Mouse (Mus musculus) megakaryocyte-erythroid progenitor cell, adult 5-6 weeks (primary cell): ENCODE data around the gene Hltf. TPM values are rescaled to one million over a fixed set of nuclear protein-coding genes. Genes with fewer than 3 reads are reported as not detected.
"Not testable (repeated sequence)": the region's sequence is repeated elsewhere in the genome, so short reads cannot be mapped to it uniquely, and the experiment has no call there.

Experiments used
- ATAC-seq: replicated peaks from 2 replicates; pipeline ENCODE4 v1.8.0; 2016; ENCODE audit warnings: mild to moderate bottlenecking, inconsistent platforms; ENCODE audit not compliant: severe bottlenecking, poor library complexity, low FRiP score, low TSS enrichment
- total RNA-seq, 2 experiments: library from RNA; stranded (forward) in 1 of 2; stranded (reverse) in 1 of 2; fragments of 200-1000, 215-1000 nt in 1 of 2; fragments of >200 nt in 1 of 2; fragmentation: Nextera tagmentation in 1 of 2; gene quantifications; 2 replicates each; pipeline ENCODE4 v1.2.3; 2014 to 2017

Gene Hltf
- total RNA-seq, 2 experiments from 2014 or later = 31.0 to 46.3 TPM

- no peak for ATAC-seq
These were observed 24.6 kb downstream of the Hltf start for GRCm38 (mm10) chr3:20082161-20082560.

- ATAC-seq = no peak
These were observed 46.2 kb downstream of the Hltf start for GRCm38 (mm10) chr3:20103830-20104229.

GRCm38 (mm10) chr3:20104318-20104717 is 46.7 kb downstream of the Hltf start:
- ATAC-seq = peak; percentile 81

GRCm38 (mm10) chr3:20104776-20105175 is 47.2 kb downstream of the Hltf start:
- ATAC-seq = peak; percentile 68

- no peak for ATAC-seq
These were observed 51.3 kb downstream of the Hltf start for GRCm38 (mm10) chr3:20108881-20109280.

- no peak for ATAC-seq
These were observed 54.3 kb downstream of the Hltf start for GRCm38 (mm10) chr3:20111913-20112312.

- no peak for ATAC-seq
These were observed 61.5 kb downstream of the Hltf start for GRCm38 (mm10) chr3:20119044-20119591.

- ATAC-seq = no peak
These were observed 62.2 kb downstream of the Hltf start for GRCm38 (mm10) chr3:20119686-20120244.

GRCm38 (mm10) chr3:20121582-20121981 is 64.0 kb downstream of the Hltf start:
- ATAC-seq = not testable (repeated sequence)

GRCm38 (mm10) chr3:20125604-20126003 is 68.0 kb downstream of the Hltf start:
- no peak for ATAC-seq

GRCm38 (mm10) chr3:20127047-20127595 is 69.5 kb downstream of the Hltf start:
- ATAC-seq = peak; percentile 68

- ATAC-seq = no peak
These were observed 71.9 kb downstream of the Hltf start for GRCm38 (mm10) chr3:20129491-20129890.

GRCm38 (mm10) chr3:20130456-20131349 is 73.1 kb downstream of the Hltf start:
- no peak; the same call in 1 of the 2 replicates for ATAC-seq

GRCm38 (mm10) chr3:20131350-20131720 is 73.7 kb downstream of the Hltf start:
- no peak for ATAC-seq

- no peak for ATAC-seq
These were observed 75.1 kb downstream of the Hltf start for GRCm38 (mm10) chr3:20132731-20133130.

- no peak for ATAC-seq
These were observed 76.1 kb downstream of the Hltf start for GRCm38 (mm10) chr3:20133745-20134144.

GRCm38 (mm10) chr3:20134545-20134944 is 76.9 kb downstream of the Hltf start:
- no peak for ATAC-seq

- ATAC-seq = peak; percentile 48
These were observed 79.4 kb downstream of the Hltf start for GRCm38 (mm10) chr3:20136868-20137581.

GRCm38 (mm10) chr3:20141240-20141639 is 83.6 kb downstream of the Hltf start:
- ATAC-seq = no peak

GRCm38 (mm10) chr3:20141679-20142078 is 84.1 kb downstream of the Hltf start:
- ATAC-seq = no peak
